Mouse (Mus musculus) erythroblast, embryonic 14.5 days (primary cell): ENCODE measurements around the gene Atp8b4.

Source experiments
- GATA1 ChIP-seq: IDR thresholded peaks from 2 replicates; pipeline ENCODE4 v1.6.1; 2012; ENCODE audit warnings: low read length, inconsistent platforms, mixed read lengths
- TAL1 ChIP-seq: IDR thresholded peaks from 3 replicates; pipeline ENCODE4 v1.6.1; 2012; ENCODE audit warnings: low read length, inconsistent platforms, mixed read lengths

- TF ChIP-seq GATA1 (no peak), TAL1 (no peak)
Measured at GRCm38 (mm10) chr2:126499730-126500129, 744 bp downstream of the Atp8b4 start.
